Mouse (Mus musculus): ENCODE results near the gene Zfp688. TPM values are rescaled to one million over a fixed set of nuclear protein-coding genes. Genes with fewer than 3 reads are reported as not detected.

Gene Zfp688
- 8.6 and 11.1 TPM in 2 replicates for total RNA-seq (2012; rRNA removed)
- 10 to 100 TPM in 1 of 2 experiments, not detected in 1; 18.1 TPM for polyA plus RNA-seq (2012; ENCODE audit: insufficient read depth in 1 of 2, insufficient read length in 2 of 2, low read depth in 1 of 2, low replicate concordance in 2 of 2, missing spikeins in 1 of 2)

DNA sequence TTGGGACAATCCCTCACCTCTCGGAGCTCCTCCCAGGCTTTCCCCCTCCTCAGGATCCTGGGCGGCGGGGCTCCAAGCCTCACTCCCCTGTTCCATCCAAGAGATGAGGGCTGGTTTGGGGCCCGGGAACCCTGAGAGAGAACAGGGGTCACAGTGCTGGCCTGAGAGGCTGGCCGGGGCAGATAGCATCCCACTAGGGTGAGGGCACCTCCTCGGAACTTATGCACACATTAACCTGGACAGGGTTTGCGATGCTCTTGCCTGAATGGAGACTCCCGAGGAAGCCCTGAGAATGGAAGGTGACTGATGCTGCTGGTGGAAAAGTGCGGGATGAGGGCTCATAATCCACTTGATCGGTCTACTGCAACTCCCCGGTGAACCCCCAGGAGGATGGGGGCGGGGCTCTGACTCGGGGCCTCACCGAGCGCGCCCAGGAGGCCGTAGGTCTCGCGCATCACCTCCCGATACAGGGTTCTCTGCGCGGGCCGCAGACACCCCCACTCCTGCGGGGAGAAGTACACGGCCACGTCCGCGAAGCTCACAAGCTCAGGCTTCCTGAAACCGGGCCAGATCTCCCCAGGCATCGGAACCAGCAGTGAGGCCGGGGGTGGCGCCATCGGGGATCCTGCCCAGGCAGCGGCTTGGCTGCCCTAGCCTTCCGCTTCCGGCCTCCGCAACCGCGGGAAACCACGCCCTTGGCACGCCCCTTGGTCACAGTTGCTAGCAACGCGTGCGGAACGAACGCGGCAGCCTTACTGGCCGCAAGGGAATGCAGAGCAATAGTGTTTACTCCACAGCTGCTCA, at the start of gene Zfp688:
TSS of gene Zfp688 (minus strand) at position 681 of the 804 bp plus-strand sequence.
- no peaks in the 10 kb centered on the region for H3K9me3 ChIP-seq (replicated peaks; ENCODE audit: insufficient read depth, low read length)
- peaks cover 0 to 23% of the 10 kb centered on the region in 2 experiments; a peak in 2 of 4 replicates for H3K36me3 ChIP-seq (ENCODE audit: control insufficient read depth in 1 of 2, insufficient read depth in 2 of 2, low read length in 2 of 2)
- H3K27me3 ChIP-seq (ENCODE audit: control insufficient read depth in 1 of 2, insufficient read depth in 2 of 2, low read length in 2 of 2), result no peaks in the 10 kb centered on the region
- H3K79me2 ChIP-seq (ENCODE audit: control insufficient read depth, insufficient read depth, low read length, poor library complexity), result peaks cover 4% of the 10 kb centered on the region; the same call in 1 of the 2 replicates
- peak; percentile 95 for DNase-seq (ENCODE audit: low read depth, low spot score)
- H3K4me1 ChIP-seq (ENCODE audit: control insufficient read depth in 1 of 2, insufficient read depth in 2 of 2, low read length in 2 of 2), result peaks cover 7 to 22% of the 10 kb centered on the region in 2 experiments
- peak within 1 kb of the TSS; percentile 77 for H3K9ac ChIP-seq (ENCODE audit: control insufficient read depth, low read depth, low read length, poor library complexity, severe bottlenecking)
- peak within 1 kb of the TSS; percentile 69 to 98 for H3K4me3 ChIP-seq (ENCODE audit: control insufficient read depth in 1 of 2, insufficient read depth in 1 of 2, low read depth in 2 of 2, low read length in 2 of 2)
- peak within 1 kb of the TSS; percentile 48 for H3K27ac ChIP-seq (ENCODE audit: control insufficient read depth, low read depth, low read length)
- peak; percentile 76 to 90; a peak in 3 of 4 replicates for TF ChIP-seq POLR2A (IDR thresholded peaks at IDR 0.05; ENCODE audit: control insufficient read depth in 1 of 2, insufficient read depth in 1 of 2, low read depth in 1 of 2, low read length in 2 of 2, poor library complexity in 1 of 2)
- TF ChIP-seq TAL1 (IDR thresholded peaks at IDR 0.05; ENCODE audit: low read length), result no peak
- no peak for TF ChIP-seq NRF1 (IDR thresholded peaks at IDR 0.05; ENCODE audit: insufficient read depth, low read depth, low read length, poor library complexity, severe bottlenecking)
- no peak for TF ChIP-seq ZNF384 (IDR thresholded peaks at IDR 0.05; ENCODE audit: low read depth, low read length)
- TF ChIP-seq CHD1 (IDR thresholded peaks at IDR 0.05; ENCODE audit: low read depth, low read length), result no peak
- TF ChIP-seq SMC3 (IDR thresholded peaks at IDR 0.05; ENCODE audit: low read depth, low read length), result no peak
- peak in 1 of 3 experiments; percentile 18; a peak in 1 of 6 replicates for TF ChIP-seq CTCF (IDR thresholded peaks at IDR 0.05 in 2 of 3, conservative IDR thresholded peaks at IDR 0.05 in 1 of 3; ENCODE audit: control insufficient read depth in 1 of 3, insufficient read depth in 1 of 3, low read depth in 2 of 3, low read length in 3 of 3, poor library complexity in 1 of 3, severe bottlenecking in 1 of 3)
- TF ChIP-seq USF1 (IDR thresholded peaks at IDR 0.05; ENCODE audit: low read depth, low read length), result 0 out of 2 replicates have a peak, but pooled peaks have one; percentile 18
- TF ChIP-seq UBTF (IDR thresholded peaks at IDR 0.05; ENCODE audit: borderline replicate concordance, insufficient read depth, low read depth, low read length), result no peak
- TF ChIP-seq MXI1 (IDR thresholded peaks at IDR 0.05; ENCODE audit: low read depth, low read length), result peak; percentile 97
- TF ChIP-seq SIN3A (IDR thresholded peaks at IDR 0.05; ENCODE audit: low read length), result peak; percentile 98
- TF ChIP-seq NELFE (IDR thresholded peaks at IDR 0.05; ENCODE audit: low read depth, low read length), result peak; percentile 88
- TF ChIP-seq POLR2AphosphoS5 (IDR thresholded peaks at IDR 0.05; ENCODE audit: borderline replicate concordance, low read depth, low read length), result no peak
- TF ChIP-seq ZMIZ1 (IDR thresholded peaks at IDR 0.05; ENCODE audit: low read depth, low read length), result peak; percentile 38; the same call in 1 of the 2 replicates
- TF ChIP-seq MYC (IDR thresholded peaks at IDR 0.05; ENCODE audit: low read depth, low read length), result 0 out of 2 replicates have a peak, but pooled peaks have one; percentile 13
- peak; percentile 93 for TF ChIP-seq ELF1 (IDR thresholded peaks at IDR 0.05; ENCODE audit: low read depth, low read length)
- no peak for TF ChIP-seq EP300 (IDR thresholded peaks at IDR 0.05; ENCODE audit: low read depth in 1 of 2, low read length in 2 of 2)
- TF ChIP-seq BHLHE40 (IDR thresholded peaks at IDR 0.05; ENCODE audit: borderline replicate concordance, low read depth, low read length), result peak; percentile 66
- peak; percentile 79 for TF ChIP-seq HCFC1 (IDR thresholded peaks at IDR 0.05; ENCODE audit: low read depth, low read length)
- 0 out of 2 replicates have a peak, but pooled peaks have one; percentile 41 for TF ChIP-seq TBP (IDR thresholded peaks at IDR 0.05; ENCODE audit: low read depth, low read length)
- TF ChIP-seq ETS1 (IDR thresholded peaks at IDR 0.05; ENCODE audit: low read depth, low read length), result peak; percentile 46; the same call in 1 of the 2 replicates
- 0 out of 2 replicates have a peak, but pooled peaks have one; percentile 31 for TF ChIP-seq RCOR1 (IDR thresholded peaks at IDR 0.05; ENCODE audit: low read depth, low read length)
- peak; percentile 86 for TF ChIP-seq E2F4 (IDR thresholded peaks at IDR 0.05; ENCODE audit: borderline replicate concordance, low read depth, low read length)
- TF ChIP-seq POLR2AphosphoS2 (IDR thresholded peaks at IDR 0.05; ENCODE audit: low read length), result peak; percentile 77; the same call in 1 of the 2 replicates
- no peak for TF ChIP-seq MYB (IDR thresholded peaks at IDR 0.05; ENCODE audit: low read depth, low read length)
- TF ChIP-seq TCF12 (IDR thresholded peaks at IDR 0.05; ENCODE audit: low read depth, low read length), result peak; percentile 22; the same call in 1 of the 2 replicates
- TF ChIP-seq GABPA (IDR thresholded peaks at IDR 0.05; ENCODE audit: low read depth, low read length), result no peak
- TF ChIP-seq MAFK (IDR thresholded peaks at IDR 0.05; ENCODE audit: borderline replicate concordance, low read depth, low read length), result no peak
- peak; percentile 72; the same call in 1 of the 2 replicates for TF ChIP-seq MAX (IDR thresholded peaks at IDR 0.05; ENCODE audit: low read length)
- TF ChIP-seq GATA1 (IDR thresholded peaks at IDR 0.05; ENCODE audit: low read depth, low read length), result no peak
- TF ChIP-seq MAZ (IDR thresholded peaks at IDR 0.05; ENCODE audit: low read depth, low read length), result no peak
